Mouse (Mus musculus): ENCODE measurements around the gene Arhgap4. TPM values are rescaled to one million over a fixed set of nuclear protein-coding genes. Genes with fewer than 3 reads are reported as not detected.

The Arhgap4 gene
- polyA plus RNA-seq, 1 experiment from 2014 or later: 4.6 TPM

DNA sequence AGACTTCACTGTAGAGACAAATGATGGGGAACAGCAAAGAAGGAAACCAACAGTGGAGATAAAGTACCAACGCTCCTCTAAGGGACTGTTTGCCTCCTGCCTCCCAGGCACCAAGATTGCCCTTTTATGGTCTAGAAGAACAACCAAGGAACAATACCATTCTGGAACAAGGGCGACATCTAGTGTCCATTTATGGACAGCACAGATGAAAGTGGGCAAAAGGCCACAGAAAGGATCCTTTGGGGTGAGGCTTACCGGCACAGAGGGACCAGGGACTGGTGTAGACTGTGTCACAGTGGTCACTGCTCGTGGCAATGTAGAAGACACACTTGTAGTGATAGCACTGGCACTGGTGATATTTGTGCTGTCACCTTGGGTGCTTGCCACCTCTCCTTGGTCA lies 27.0 kb upstream of the Arhgap4 start:
- no peaks in the 10 kb centered on the region for H3K27me3 ChIP-seq (replicated peaks)
- H3K27ac ChIP-seq: no peak overlapping the region
- no peaks in the 10 kb centered on the region for H3K4me1 ChIP-seq
- peak; percentile 69 for ATAC-seq (replicated peaks)
- H3K4me2 ChIP-seq: no peak overlapping the region
- H3K9me3 ChIP-seq: no peaks in the 10 kb centered on the region
- H3K4me3 ChIP-seq: no peak overlapping the region
- 21% methylated on average over 4 of the region's 4 CpGs for WGBS
- no peak overlapping the region for H3K9ac ChIP-seq
- H3K36me3 ChIP-seq (replicated peaks): peaks cover 42% of the 10 kb centered on the region

GRCm38 (mm10) chrX:73946896-73947295 lies 25.2 kb upstream of the Arhgap4 start:
- no peak overlapping the region for H3K27ac ChIP-seq
- WGBS: 90% methylated on average over 6 of the region's 6 CpGs
- H3K27me3 ChIP-seq (replicated peaks): no peaks in the 10 kb centered on the region
- H3K4me2 ChIP-seq: no peak overlapping the region
- H3K9me3 ChIP-seq: no peaks in the 10 kb centered on the region
- no peak for ATAC-seq (replicated peaks)
- no peaks in the 10 kb centered on the region for H3K4me1 ChIP-seq
- peaks cover 46% of the 10 kb centered on the region for H3K36me3 ChIP-seq (replicated peaks)
- no peak overlapping the region for H3K4me3 ChIP-seq
- H3K9ac ChIP-seq: no peak overlapping the region

DNA sequence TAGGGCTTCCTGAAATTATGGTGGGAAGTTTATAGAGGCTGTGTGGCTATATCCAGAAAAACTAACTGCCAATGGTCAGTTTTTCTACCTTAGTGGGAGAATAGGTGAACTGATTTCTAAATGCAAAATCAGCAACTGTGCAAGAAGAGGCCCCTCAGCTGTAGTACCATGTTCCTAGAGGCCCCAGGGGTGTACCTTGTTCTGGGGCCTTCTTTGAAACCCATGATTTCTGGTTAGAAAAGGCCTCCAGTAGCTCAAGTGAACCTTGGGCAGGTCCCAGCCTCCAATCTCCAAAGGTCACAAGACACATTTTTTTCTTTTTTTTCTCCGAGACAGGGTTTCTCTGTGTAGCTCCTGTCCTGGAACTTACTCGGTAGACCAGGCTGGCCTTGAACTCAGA lies 20.6 kb upstream of the Arhgap4 start:
- Histone ChIP-seq H3K9ac (no peak overlapping the region), H3K4me1 (no peaks in the 10 kb centered on the region), H3K4me2 (no peak overlapping the region), H3K27ac (no peak overlapping the region), H3K9me3 (no peaks in the 10 kb centered on the region), H3K36me3 (replicated peaks) (peaks cover 28% of the 10 kb centered on the region), H3K27me3 (replicated peaks) (no peaks in the 10 kb centered on the region), H3K4me3 (no peak overlapping the region)
- no peak for ATAC-seq (replicated peaks)
- WGBS: 90% methylated on average over 2 of the region's 2 CpGs

DNA sequence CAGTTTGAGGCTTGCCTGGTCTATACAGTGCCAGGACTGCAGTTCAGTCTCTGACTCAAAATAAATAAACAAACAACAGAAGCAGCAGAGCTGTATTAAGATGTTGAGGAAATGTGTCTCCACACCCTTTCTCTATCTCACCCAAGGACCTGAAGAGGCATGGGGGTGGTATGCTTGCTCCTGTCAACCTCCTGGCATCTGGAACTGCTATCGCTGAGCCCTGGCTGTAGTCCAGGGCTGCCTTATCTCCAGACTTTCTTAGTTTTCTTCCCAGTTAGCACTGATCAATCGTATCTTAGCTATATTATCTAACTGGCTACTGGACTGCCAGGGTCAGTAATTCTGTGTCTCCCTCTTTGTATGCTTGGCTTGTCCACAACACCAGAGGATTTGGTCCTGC lies 20.2 kb upstream of the Arhgap4 start:
- peaks cover 23% of the 10 kb centered on the region for H3K36me3 ChIP-seq (replicated peaks)
- no peak overlapping the region for H3K27ac ChIP-seq
- H3K9me3 ChIP-seq: no peaks in the 10 kb centered on the region
- 95% methylated on average over 2 of the region's 2 CpGs for WGBS
- H3K9ac ChIP-seq: no peak overlapping the region
- H3K4me3 ChIP-seq: no peak overlapping the region
- no peaks in the 10 kb centered on the region for H3K27me3 ChIP-seq (replicated peaks)
- no peak overlapping the region for H3K4me2 ChIP-seq
- ATAC-seq (replicated peaks): no peak
- H3K4me1 ChIP-seq: no peaks in the 10 kb centered on the region

GRCm38 (mm10) chrX:73931871-73932270 lies 10.2 kb upstream of the Arhgap4 start:
- WGBS: 79% methylated on average over 2 of the region's 2 CpGs
- Histone ChIP-seq H3K9ac (no peak overlapping the region), H3K4me3 (no peak overlapping the region), H3K27me3 (replicated peaks) (no peaks in the 10 kb centered on the region), H3K9me3 (no peaks in the 10 kb centered on the region), H3K27ac (no peak overlapping the region), H3K4me2 (no peak overlapping the region), H3K36me3 (replicated peaks) (no peaks in the 10 kb centered on the region), H3K4me1 (no peaks in the 10 kb centered on the region)
- ATAC-seq (replicated peaks): no peak

DNA sequence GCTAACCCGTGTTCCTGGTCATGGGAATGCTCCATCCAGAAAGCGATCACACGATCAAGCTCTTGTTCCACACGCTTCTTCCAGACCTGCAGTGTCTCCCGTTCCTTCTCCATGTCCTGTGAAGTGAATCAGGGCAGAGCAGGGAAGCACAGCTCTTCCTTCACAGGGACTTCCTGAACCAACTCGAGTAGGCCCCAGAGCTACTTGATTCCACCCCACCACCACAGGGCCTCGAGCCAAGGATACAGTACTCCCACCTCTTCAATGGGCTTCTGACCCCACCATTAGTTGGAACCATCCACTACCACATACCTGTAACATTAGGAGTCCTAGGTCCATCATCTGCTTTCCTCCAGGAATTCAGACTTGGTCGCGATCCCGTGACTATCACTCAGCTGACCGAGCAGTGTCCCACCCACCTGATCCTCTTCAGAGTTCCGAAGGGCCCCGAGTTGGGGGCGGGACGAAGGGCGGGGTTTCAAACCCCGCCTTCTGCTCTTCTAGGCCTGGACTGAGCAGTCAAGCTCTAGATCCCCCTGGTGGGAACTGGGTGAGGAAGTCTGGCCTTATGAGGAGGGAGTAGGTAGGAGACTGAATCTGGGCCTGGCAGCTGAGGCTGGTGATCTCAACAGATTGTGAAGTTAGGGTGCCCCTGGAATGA lies 8.9 kb upstream of the Arhgap4 start, which contains the start of gene Renbp:
TSS of gene Renbp (minus strand) at position 449 of the 661 bp plus-strand sequence.
- H3K4me2 ChIP-seq: no peak within 1 kb of the TSS
- no peak within 1 kb of the TSS for H3K4me3 ChIP-seq
- no peaks in the 10 kb centered on the region for H3K4me1 ChIP-seq
- H3K27ac ChIP-seq: no peak within 1 kb of the TSS
- H3K27me3 ChIP-seq (replicated peaks): no peaks in the 10 kb centered on the region
- H3K9me3 ChIP-seq: no peaks in the 10 kb centered on the region
- 40% methylated on average over 17 of the region's 17 CpGs for WGBS
- no peak; the same call in 1 of the 2 replicates for ATAC-seq (replicated peaks)
- H3K9ac ChIP-seq: no peak within 1 kb of the TSS
- H3K36me3 ChIP-seq (replicated peaks): no peaks in the 10 kb centered on the region

DNA sequence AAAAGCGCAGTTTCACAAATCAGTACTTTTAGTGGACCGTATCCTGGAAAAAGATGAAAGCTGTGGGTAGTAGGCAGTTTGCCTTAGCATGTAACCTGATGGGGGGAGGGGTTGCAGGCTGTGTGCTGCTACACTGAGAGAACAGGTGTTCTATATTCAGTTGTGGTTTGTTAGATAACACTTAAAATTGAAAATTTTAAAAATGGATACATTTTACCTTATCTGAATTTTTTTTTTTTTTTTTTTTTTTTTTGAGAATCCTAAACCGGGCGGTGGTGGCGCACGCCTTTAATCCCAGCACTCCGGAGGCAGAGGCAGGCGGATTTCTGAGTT lies 846 bp upstream of the Arhgap4 start:
- H3K27ac ChIP-seq: peak overlapping the region; percentile 83
- H3K36me3 ChIP-seq (replicated peaks): no peaks in the 10 kb centered on the region
- H3K9ac ChIP-seq: peak overlapping the region; percentile 63; the same call in 1 of the 2 replicates
- H3K27me3 ChIP-seq (replicated peaks): no peaks in the 10 kb centered on the region
- 0 out of 2 replicates have a peak, but pooled peaks have one; percentile 24 for ATAC-seq (replicated peaks)
- H3K4me1 ChIP-seq: peaks cover 8% of the 10 kb centered on the region
- 72% methylated on average over 8 of the region's 8 CpGs for WGBS
- peak overlapping the region; percentile 60 for H3K4me3 ChIP-seq
- no peaks in the 10 kb centered on the region for H3K9me3 ChIP-seq
- peak overlapping the region; percentile 75 for H3K4me2 ChIP-seq

- Histone ChIP-seq H3K4me2 (peak overlapping the region; percentile 75), H3K4me1 (peaks cover 8% of the 10 kb centered on the region), H3K36me3 (replicated peaks) (no peaks in the 10 kb centered on the region), H3K9me3 (no peaks in the 10 kb centered on the region), H3K9ac (peak overlapping the region; percentile 63), H3K27ac (peak overlapping the region; percentile 83), H3K4me3 (peak overlapping the region; percentile 60), H3K27me3 (replicated peaks) (no peaks in the 10 kb centered on the region)
- WGBS: 18% methylated on average over 34 of the region's 34 CpGs
- peak; percentile 38; the same call in 1 of the 2 replicates for ATAC-seq (replicated peaks)
Measured at GRCm38 (mm10) chrX:73921285-73921822, 316 bp downstream of the Arhgap4 start.

- 85% methylated on average over 5 of the region's 5 CpGs for WGBS
- ATAC-seq (replicated peaks): no peak
Measured at GRCm38 (mm10) chrX:73918631-73919030, 3.0 kb downstream of the Arhgap4 start.

GRCm38 (mm10) chrX:73916945-73917344 lies 4.7 kb downstream of the Arhgap4 start:
- WGBS: 74% methylated on average over 8 of the region's 8 CpGs
- Histone ChIP-seq H3K36me3 (replicated peaks) (no peaks in the 10 kb centered on the region), H3K4me1 (peaks cover 8% of the 10 kb centered on the region), H3K9me3 (no peaks in the 10 kb centered on the region), H3K27ac (no peak overlapping the region), H3K4me2 (no peak overlapping the region), H3K9ac (no peak overlapping the region), H3K4me3 (no peak overlapping the region), H3K27me3 (replicated peaks) (no peaks in the 10 kb centered on the region)
- no peak for ATAC-seq (replicated peaks)

More at GRCm38 (mm10) chrX:73918631-73919030, 3.0 kb downstream of the Arhgap4 start:
- Histone ChIP-seq H3K4me1 (peaks cover 8% of the 10 kb centered on the region), H3K36me3 (replicated peaks) (no peaks in the 10 kb centered on the region), H3K4me3 (no peak overlapping the region), H3K27me3 (replicated peaks) (no peaks in the 10 kb centered on the region), H3K4me2 (no peak overlapping the region), H3K9me3 (no peaks in the 10 kb centered on the region), H3K9ac (no peak overlapping the region), H3K27ac (no peak overlapping the region)

DNA sequence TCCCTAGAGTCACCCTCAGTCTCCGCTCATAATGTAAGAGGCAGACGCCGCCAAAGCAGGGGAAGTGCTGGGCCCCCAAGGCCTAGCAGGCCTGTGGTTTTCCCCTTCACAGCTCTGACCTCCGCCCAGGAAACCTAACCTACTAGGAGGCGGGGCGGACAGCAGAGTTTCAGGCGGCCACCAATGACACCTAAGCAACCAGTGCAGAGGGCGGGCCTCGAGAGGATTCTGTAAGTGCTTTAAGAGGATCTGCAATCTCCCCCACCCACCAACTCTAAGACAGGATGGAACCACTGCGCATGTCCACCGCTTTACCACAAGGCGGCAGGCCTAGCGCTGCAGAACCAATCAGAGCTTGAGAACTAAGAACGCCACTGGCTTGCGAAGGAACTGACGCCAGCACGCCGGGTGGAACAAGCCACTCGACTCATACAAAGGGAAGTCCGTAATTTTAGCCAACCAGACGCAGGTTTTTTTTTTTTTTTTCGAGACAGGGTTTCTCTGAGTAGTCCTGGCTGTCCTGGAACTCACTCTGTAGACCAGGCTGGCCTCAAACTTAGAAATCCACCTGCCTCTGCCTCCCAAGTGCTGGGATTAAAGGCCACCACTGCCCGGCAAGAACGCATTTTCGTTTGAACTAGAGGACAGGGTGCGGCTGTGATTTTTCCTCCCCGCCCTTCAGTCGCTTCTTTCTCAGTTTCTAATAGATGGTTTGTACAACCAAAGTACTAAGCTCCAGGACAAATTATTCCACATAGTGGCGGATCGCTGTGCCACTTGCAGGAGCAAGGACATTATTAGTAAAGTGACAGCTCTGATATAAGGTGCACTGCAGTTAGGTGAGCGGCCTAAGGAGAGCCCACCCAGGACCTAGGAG lies 6.6 kb downstream of the Arhgap4 start:
- Histone ChIP-seq H3K4me1 (peaks cover 2% of the 10 kb centered on the region; the same call in 1 of the 2 replicates), H3K4me2 (peak overlapping the region; percentile 45), H3K27ac (peak overlapping the region; percentile 79), H3K9ac (peak overlapping the region; percentile 38; the same call in 1 of the 2 replicates), H3K27me3 (replicated peaks) (no peaks in the 10 kb centered on the region), H3K9me3 (no peaks in the 10 kb centered on the region), H3K4me3 (peak overlapping the region; percentile 25), H3K36me3 (replicated peaks) (no peaks in the 10 kb centered on the region)
- 28% methylated on average over 31 of the region's 31 CpGs for WGBS
- ATAC-seq (replicated peaks): peak; percentile 98

DNA sequence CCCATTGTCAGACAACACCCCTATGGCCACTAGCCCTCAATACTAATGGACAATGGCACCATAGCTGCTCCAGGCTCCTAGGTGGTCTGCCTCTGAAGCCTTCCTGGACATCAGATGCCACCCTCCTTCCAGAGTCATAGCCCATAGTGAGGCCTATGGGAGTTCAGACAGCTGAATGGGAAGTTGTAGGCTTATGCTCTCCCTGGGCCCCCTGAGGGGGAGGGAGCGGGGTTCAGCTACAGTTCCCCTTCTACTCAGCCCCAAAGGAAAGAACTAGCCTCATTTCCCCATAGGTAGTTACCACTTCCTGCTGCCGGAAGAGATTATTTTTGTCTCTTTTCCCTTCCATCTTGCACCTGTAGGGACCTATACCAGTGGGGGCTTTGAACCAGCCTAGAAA lies 10.1 kb downstream of the Arhgap4 start:
- Histone ChIP-seq H3K36me3 (replicated peaks) (no peaks in the 10 kb centered on the region), H3K9ac (no peak overlapping the region), H3K4me1 (peaks cover 2% of the 10 kb centered on the region; the same call in 1 of the 2 replicates), H3K27me3 (replicated peaks) (no peaks in the 10 kb centered on the region), H3K9me3 (no peaks in the 10 kb centered on the region), H3K4me3 (no peak overlapping the region), H3K4me2 (no peak overlapping the region), H3K27ac (no peak overlapping the region)
- WGBS: 77% methylated on average over 2 of the region's 2 CpGs
- ATAC-seq (replicated peaks): no peak

Measured in midbrain, embryonic 15.5 days (tissue).